Mouse (Mus musculus): ENCODE results near the gene Zfp609. TPM values are rescaled to one million over a fixed set of nuclear protein-coding genes. Genes with fewer than 3 reads are reported as not detected.

The Zfp609 gene
- polyA plus RNA-seq, 1 experiment: 30.4 TPM

DNA sequence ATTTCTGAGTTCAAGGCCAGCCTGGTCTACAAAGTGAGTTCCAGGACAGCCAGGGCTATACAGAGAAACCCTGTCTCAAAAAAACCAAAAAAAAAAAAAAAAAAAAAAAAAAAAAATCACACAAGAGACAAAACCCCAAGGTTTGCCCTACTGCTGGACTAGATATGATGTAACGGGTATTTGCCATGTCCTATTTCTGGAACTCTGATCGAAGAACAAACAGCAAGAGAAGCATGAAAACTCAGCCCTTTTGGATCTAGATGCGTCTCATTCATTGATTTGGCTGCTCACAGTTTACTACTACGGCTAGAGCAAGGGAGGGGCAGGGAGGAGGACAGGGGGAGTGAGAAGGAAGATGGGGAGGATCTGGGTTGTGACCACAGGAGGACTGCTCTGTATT lies 5.4 kb downstream of the Zfp609 start:
- no peak overlapping the region for H3K27ac ChIP-seq (ENCODE audit: insufficient read depth, low read length)
- TF ChIP-seq CTCF (IDR thresholded peaks at IDR 0.05; ENCODE audit: borderline replicate concordance, insufficient read depth, low read length) (no peak), POLR2A (IDR thresholded peaks at IDR 0.05; ENCODE audit: low read depth, low read length) (no peak)
- H3K4me3 ChIP-seq (ENCODE audit: insufficient read depth, low read length): no peak overlapping the region
- H3K4me1 ChIP-seq (ENCODE audit: control insufficient read depth, insufficient read depth, low read length): no peaks in the 10 kb centered on the region; the same call in 1 of the 2 replicates

GRCm38 (mm10) chr9:65820301-65820700 lies 7.1 kb downstream of the Zfp609 start:
- no peaks in the 10 kb centered on the region; the same call in 1 of the 2 replicates for H3K4me1 ChIP-seq (ENCODE audit: control insufficient read depth, insufficient read depth, low read length)

DNA sequence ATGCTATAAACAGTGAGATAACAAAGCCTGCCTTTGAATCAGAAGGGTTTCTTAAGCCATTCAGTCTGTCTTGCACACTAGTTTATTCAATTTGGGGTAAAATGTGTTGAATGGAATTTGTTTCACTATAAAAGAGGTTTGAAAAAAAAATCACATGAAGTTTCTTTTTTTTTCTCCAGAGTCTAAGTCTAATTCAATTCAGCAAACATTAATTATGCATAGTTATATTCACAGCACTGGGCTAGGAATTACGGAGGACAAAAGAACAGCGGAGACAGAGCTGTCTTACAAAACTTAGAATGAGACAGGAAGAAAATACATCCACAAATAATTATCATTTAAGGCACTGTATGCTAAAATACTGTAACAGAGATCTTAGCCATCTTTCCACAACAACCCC lies 9.0 kb downstream of the Zfp609 start:
- no peaks in the 10 kb centered on the region for H3K4me1 ChIP-seq (ENCODE audit: control insufficient read depth, insufficient read depth, low read length)
- no peak for TF ChIP-seq CTCF (IDR thresholded peaks at IDR 0.05; ENCODE audit: borderline replicate concordance, insufficient read depth, low read length)
- TF ChIP-seq POLR2A (IDR thresholded peaks at IDR 0.05; ENCODE audit: low read depth, low read length): no peak
- no peak overlapping the region for H3K4me3 ChIP-seq (ENCODE audit: insufficient read depth, low read length)
- H3K27ac ChIP-seq (ENCODE audit: insufficient read depth, low read length): no peak overlapping the region

More at GRCm38 (mm10) chr9:65820301-65820700, 7.1 kb downstream of the Zfp609 start:
- no peak overlapping the region for H3K27ac ChIP-seq (ENCODE audit: insufficient read depth, low read length)
- no peak for TF ChIP-seq POLR2A (IDR thresholded peaks at IDR 0.05; ENCODE audit: low read depth, low read length)
- TF ChIP-seq CTCF (IDR thresholded peaks at IDR 0.05; ENCODE audit: borderline replicate concordance, insufficient read depth, low read length): no peak
- H3K4me3 ChIP-seq (ENCODE audit: insufficient read depth, low read length): no peak overlapping the region

GRCm38 (mm10) chr9:65812841-65813240 lies 14.5 kb downstream of the Zfp609 start:
- peak overlapping the region; percentile 47; the same call in 1 of the 2 replicates for H3K27ac ChIP-seq (ENCODE audit: insufficient read depth, low read length)
- no peak for TF ChIP-seq CTCF (IDR thresholded peaks at IDR 0.05; ENCODE audit: borderline replicate concordance, insufficient read depth, low read length)
- H3K4me3 ChIP-seq (ENCODE audit: insufficient read depth, low read length): no peak overlapping the region
- peaks cover 3% of the 10 kb centered on the region; the same call in 1 of the 2 replicates for H3K4me1 ChIP-seq (ENCODE audit: control insufficient read depth, insufficient read depth, low read length)

DNA sequence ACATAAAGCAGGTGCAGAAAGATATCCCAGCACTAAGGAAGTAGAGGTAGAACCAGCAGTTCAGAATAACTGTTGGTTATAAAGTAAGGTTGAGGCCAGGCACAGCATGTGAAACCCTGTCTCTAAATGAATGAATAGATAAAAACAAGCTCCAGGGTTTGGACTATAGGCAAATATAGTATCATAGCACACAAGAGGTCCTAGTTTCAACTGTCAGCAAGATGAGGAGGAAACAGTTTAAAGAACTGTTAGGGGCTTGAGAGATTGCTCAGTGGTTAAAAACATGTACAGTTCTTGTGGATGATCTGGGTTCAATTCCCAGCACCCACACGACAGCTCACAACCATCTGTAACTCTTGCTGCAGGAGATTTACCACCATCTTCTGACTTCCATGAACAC lies 15.6 kb downstream of the Zfp609 start:
- no peak overlapping the region for H3K27ac ChIP-seq (ENCODE audit: insufficient read depth, low read length)
- TF ChIP-seq CTCF (IDR thresholded peaks at IDR 0.05; ENCODE audit: borderline replicate concordance, insufficient read depth, low read length) (no peak), POLR2A (IDR thresholded peaks at IDR 0.05; ENCODE audit: low read depth, low read length) (no peak)
- no peak overlapping the region for H3K4me3 ChIP-seq (ENCODE audit: insufficient read depth, low read length)
- H3K4me1 ChIP-seq (ENCODE audit: control insufficient read depth, insufficient read depth, low read length): peaks cover 3% of the 10 kb centered on the region; the same call in 1 of the 2 replicates

DNA sequence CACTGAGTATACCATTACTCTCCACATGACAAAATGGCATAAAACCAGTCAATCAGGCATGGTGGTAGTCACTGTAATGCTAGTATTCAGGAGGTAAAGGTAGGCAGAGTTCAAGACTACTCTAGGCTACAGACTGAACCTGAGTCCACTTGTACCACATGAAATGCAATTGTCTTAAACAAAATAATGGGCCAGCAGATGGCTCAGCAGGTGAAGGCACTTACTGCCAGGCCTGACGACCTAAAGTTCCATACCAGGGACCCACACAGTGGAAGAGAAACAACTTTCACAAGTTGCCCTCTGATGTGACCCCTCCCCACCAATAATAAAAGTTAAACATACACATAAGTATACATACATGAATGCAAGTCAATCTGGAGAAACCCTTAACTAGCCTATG lies 19.5 kb downstream of the Zfp609 start:
- H3K4me1 ChIP-seq (ENCODE audit: control insufficient read depth, insufficient read depth, low read length): no peaks in the 10 kb centered on the region; the same call in 1 of the 2 replicates
- no peak overlapping the region for H3K27ac ChIP-seq (ENCODE audit: insufficient read depth, low read length)
- H3K4me3 ChIP-seq (ENCODE audit: insufficient read depth, low read length): no peak overlapping the region
- TF ChIP-seq POLR2A (IDR thresholded peaks at IDR 0.05; ENCODE audit: low read depth, low read length) (no peak), CTCF (IDR thresholded peaks at IDR 0.05; ENCODE audit: borderline replicate concordance, insufficient read depth, low read length) (no peak)

- H3K4me3 ChIP-seq (ENCODE audit: insufficient read depth, low read length): no peak overlapping the region
- TF ChIP-seq POLR2A (IDR thresholded peaks at IDR 0.05; ENCODE audit: low read depth, low read length): no peak
- no peak for TF ChIP-seq CTCF (IDR thresholded peaks at IDR 0.05; ENCODE audit: borderline replicate concordance, insufficient read depth, low read length)
- no peaks in the 10 kb centered on the region for H3K4me1 ChIP-seq (ENCODE audit: control insufficient read depth, insufficient read depth, low read length)
- no peak overlapping the region for H3K27ac ChIP-seq (ENCODE audit: insufficient read depth, low read length)
Measured at GRCm38 (mm10) chr9:65807251-65807650, 20.1 kb downstream of the Zfp609 start.

DNA sequence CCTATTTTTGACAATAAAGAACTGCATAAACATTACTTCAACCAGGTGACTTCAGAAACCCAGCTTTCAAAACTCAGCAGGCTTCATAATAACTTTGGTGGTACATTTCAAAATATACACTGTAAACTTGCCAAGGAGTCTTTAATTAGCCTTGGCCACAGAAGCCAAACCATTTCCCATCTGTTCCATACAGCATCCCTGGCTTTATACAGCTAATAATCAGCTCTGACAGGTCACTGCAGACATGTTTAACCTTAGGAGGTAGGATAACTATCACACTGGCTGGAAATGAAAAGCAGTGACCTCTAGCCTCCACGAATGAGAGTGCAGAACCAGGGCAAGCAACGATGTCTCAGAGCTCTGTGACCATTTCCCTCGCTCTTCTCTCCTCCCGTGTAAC lies 27.6 kb downstream of the Zfp609 start:
- Histone ChIP-seq H3K4me1 (ENCODE audit: control insufficient read depth, insufficient read depth, low read length) (peaks cover 5% of the 10 kb centered on the region; the same call in 1 of the 2 replicates), H3K4me3 (ENCODE audit: insufficient read depth, low read length) (no peak overlapping the region), H3K27ac (ENCODE audit: insufficient read depth, low read length) (no peak overlapping the region)
- no peak for TF ChIP-seq CTCF (IDR thresholded peaks at IDR 0.05; ENCODE audit: borderline replicate concordance, insufficient read depth, low read length)
- no peak for TF ChIP-seq POLR2A (IDR thresholded peaks at IDR 0.05; ENCODE audit: low read depth, low read length)

GRCm38 (mm10) chr9:65795651-65796050 lies 31.7 kb downstream of the Zfp609 start:
- Histone ChIP-seq H3K4me3 (ENCODE audit: insufficient read depth, low read length) (no peak overlapping the region), H3K27ac (ENCODE audit: insufficient read depth, low read length) (no peak overlapping the region), H3K4me1 (ENCODE audit: control insufficient read depth, insufficient read depth, low read length) (peaks cover 17% of the 10 kb centered on the region)
- TF ChIP-seq CTCF (IDR thresholded peaks at IDR 0.05; ENCODE audit: borderline replicate concordance, insufficient read depth, low read length) (no peak), POLR2A (IDR thresholded peaks at IDR 0.05; ENCODE audit: low read depth, low read length) (no peak)

DNA sequence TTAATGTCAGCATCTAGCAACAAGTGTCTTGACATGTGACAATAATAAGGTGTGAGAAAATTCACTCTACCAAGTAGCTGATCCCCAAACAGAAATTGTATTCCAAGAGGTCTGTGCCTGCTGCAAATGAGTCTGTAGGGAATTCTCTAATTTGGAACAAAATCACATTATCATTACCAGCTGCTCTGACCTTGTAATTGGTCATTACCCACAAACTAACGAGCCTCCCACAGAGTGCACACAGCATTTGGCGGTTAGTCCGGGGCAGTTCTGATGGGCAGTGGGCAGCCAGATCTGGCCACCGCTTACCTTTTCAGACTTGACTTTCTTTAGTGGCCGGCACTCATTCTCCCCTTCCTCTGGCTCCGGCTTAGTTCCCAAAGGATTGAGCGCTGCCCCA lies 33.1 kb downstream of the Zfp609 start:
- Histone ChIP-seq H3K27ac (ENCODE audit: insufficient read depth, low read length) (no peak overlapping the region), H3K4me1 (ENCODE audit: control insufficient read depth, insufficient read depth, low read length) (peaks cover 17% of the 10 kb centered on the region), H3K4me3 (ENCODE audit: insufficient read depth, low read length) (no peak overlapping the region)
- no peak for TF ChIP-seq CTCF (IDR thresholded peaks at IDR 0.05; ENCODE audit: borderline replicate concordance, insufficient read depth, low read length)
- TF ChIP-seq POLR2A (IDR thresholded peaks at IDR 0.05; ENCODE audit: low read depth, low read length): no peak

GRCm38 (mm10) chr9:65793506-65793905 lies 33.9 kb downstream of the Zfp609 start:
- TF ChIP-seq CTCF (IDR thresholded peaks at IDR 0.05; ENCODE audit: borderline replicate concordance, insufficient read depth, low read length) (no peak), POLR2A (IDR thresholded peaks at IDR 0.05; ENCODE audit: low read depth, low read length) (no peak)
- Histone ChIP-seq H3K27ac (ENCODE audit: insufficient read depth, low read length) (no peak overlapping the region), H3K4me3 (ENCODE audit: insufficient read depth, low read length) (no peak overlapping the region), H3K4me1 (ENCODE audit: control insufficient read depth, insufficient read depth, low read length) (peaks cover 17% of the 10 kb centered on the region)

Measured in embryonic fibroblast, embryonic 13.5 days (primary cell).